Mouse (Mus musculus) heart, adult 2 months (tissue): ENCODE measurements around the gene Cd163l1.

ENCODE experiments used
- CTCF ChIP-seq: fragments of 200-600 bp; IDR thresholded peaks from 2 replicates; pipeline ENCODE4 v1.8.1; 2022; ENCODE audit warnings: antibody characterized with exemption, mild to moderate bottlenecking, moderate library complexity
- EP300 ChIP-seq: fragments of 200-500 bp; IDR thresholded peaks from 2 replicates; pipeline ENCODE4 v1.6.1; 2011; ENCODE audit warnings: low read depth, low read length, control low read depth; ENCODE audit not compliant: insufficient read depth

- TF ChIP-seq CTCF (no peak), EP300 (no peak)
Observed at GRCm38 (mm10) chr7:140253780-140254299, 35.8 kb downstream of the Cd163l1 start.
